Mouse (Mus musculus) retina, adult 2 months (tissue): Measurements from ENCODE around the gene Cast.

ENCODE experiments used
- DNase-seq: peaks from one replicate; pipeline ENCODE4 v3.0.0-alpha.2; 2012; ENCODE audit warnings: low read depth, low spot score

Gene Cast

DNA sequence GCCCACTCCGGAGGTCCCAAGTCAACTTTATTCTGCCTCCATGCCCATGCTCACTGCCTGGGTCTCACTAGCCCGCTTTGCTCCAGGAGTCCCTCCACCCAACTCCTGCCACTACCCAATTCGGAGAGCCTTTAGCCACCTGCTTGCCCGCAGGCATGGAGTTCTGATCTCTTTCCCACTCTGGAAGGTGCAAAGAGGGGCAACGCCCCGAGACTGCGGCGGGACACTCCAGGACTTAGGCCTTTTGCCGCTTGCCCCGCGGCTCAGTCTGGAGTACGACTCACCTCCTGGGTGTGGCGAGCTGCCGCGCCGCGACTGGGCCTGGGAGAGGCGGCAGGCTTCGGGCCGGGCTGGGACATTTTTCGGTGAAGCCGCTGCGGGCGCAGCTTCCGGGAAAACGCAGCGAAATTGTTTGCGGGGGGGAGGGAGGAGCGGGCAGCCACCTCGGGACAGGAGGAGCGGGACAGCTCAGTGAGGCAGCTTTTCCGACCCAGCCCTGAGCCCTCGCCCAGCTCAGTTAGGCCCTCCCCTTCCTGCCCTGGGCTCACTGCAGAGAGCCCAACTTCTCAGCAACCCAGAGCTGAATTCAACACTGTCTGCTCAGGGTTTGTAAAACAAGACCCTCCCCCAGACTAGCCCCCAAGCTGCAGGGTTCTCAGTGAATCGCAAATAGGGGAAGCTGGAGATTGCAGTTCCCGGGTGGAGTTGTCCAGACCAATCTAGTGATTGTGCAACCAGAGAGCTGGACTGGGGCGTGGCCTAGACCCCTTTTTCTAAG is at the start of gene Cast:
TSS of gene Cast (minus strand) at position 659 of the 778 bp plus-strand sequence.
- no peak for DNase-seq

DNA sequence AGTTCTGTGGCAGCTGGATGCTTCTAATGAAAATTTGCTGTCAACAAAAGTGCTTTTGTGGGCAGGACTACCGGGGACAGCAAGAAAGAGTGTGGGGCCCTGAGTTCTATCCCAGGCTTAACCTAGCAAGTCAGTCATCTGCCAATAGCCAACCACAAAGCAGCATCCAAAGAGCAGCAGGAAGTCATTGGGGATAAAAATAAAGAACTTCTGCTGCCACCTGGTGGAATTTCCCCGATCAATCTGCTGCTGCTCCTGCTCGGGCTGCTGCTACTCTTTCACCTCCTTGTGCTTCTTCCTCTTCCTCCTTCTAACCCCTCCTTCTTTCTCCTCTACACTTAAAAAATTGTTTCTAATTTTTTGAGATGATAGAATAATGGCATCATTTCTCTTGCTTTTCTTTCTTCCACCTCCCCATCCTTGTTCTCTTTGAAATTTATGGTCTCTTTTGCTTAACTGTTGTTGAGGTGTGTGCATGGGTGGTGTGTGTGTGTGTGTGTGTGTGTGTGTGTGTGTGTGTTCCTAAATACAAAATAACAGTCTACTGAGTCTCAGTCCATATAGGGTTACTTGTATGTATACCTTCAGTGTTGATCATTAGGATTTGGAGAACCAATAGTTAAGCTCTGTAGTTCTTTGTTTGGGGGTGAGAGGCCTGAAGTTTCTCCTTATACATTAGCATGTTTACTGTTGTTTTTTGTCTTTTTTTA is 45.9 kb upstream of the Cast start:
- peak; percentile 32 for DNase-seq

GRCm38 (mm10) chr13:74850823-74851222 is 42.2 kb upstream of the Cast start:
- DNase-seq, result no peak

DNA sequence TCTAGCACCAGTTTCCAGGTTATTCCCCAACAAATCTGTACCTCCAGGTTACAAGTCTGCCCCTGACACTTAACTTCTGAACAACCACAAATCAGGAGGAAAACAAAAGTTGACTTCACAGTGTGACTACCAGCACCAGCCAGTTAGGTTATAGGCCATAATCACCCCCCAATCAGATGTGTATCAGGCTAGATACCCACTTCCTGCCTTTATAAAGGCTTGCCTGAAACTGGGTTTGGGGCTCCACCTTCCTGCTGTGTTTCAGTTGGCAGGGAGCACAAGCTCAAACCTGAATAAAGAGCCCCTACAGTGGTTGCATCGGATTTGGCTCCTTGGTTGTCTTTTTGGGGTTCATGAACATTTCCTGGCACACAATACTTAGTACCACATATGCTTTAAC is 37.3 kb upstream of the Cast start:
- no peak for DNase-seq

DNA sequence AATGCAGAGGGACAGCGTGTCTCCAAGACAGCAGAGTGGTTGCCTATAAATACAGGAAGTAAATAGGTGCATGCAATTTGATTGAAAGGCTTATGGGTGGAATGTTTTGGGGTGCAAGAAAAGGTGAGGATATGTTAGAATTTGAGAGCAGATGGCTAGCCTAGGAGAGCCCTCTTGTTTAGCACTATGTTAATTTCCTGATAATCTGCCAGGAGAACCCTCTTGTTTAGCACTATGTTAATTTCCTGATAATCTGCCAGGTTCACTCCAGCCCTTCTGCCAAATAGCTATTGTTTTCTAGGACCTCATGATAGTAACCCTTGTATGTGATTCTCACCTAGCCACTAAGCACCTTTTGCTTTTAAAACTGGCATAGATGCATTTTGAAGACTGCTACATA is 25.9 kb upstream of the Cast start:
- no peak for DNase-seq

DNA sequence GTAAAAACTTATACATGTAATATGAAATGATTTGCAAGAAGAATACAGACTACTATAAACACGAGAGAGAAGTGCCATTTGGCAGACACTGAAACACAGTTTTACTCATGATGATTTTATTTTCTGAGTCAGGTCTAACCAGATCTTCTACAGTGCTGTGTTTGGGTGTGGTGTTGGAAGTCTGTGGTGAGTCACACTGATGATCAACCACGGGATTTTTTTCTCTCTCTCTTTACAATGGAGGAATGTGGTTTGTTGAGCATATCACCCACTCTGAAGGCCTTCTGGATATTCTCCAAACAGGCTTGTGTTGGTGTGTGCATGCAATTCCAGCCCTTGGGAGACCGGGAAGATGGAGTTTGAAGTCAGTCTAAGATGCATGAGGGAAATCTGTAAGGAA is 13.5 kb upstream of the Cast start:
- DNase-seq, result no peak

GRCm38 (mm10) chr13:74815753-74816152 is 7.1 kb upstream of the Cast start:
- DNase-seq, result no peak

DNA sequence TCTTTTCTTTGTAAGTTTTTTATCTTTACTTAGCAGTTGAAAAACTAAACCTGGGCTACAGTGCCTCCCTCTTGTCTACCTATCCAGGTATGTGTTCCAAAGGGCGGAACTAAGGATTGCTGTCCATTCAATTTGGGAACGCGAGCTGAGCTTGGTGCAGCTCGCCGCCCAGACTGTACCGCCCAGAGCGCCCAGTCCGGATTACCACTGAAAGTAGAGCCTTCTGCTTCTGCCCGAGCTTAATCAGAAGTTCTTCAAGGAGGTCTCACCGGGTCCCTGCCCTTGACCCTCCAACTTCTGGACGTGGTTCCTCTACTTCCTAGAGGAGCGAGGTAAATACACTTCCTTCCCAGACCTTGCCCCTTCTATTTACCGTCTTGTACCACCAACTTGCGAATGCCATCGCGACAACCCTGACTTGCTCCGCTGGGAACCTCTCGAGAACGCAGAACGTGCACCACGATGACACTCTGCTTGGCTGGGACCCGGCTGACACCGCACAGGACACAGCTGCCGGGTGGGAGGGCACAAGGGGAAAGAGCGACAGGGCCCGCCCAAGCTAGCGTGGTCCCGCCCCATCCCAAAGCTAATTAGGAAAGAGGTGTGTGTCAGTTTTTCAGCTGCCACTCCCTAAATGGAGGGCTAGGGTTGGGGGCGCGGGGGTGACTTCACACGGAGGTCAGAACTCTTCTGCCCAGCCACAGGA is 1.0 kb downstream of the Cast start:
- no peak for DNase-seq

DNA sequence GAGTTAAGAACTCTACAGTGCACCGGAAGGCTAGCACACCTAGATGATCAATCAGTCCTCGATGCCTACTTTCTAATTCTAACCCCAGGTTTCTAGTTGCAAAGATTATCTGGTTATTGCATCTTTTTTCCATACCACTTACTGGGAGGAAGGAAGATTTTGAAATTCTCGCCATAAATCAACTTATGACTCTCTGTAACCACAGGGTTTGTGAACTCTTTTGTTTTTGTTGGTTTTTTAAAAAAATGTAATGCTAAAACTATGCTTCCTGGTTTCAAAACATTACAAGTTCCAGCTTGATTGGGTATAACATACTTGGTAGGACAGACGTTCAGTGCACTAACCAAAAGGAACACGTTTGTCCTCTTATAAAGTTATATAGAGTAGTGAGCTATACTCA is 1.7 kb downstream of the Cast start:
- DNase-seq, result no peak

GRCm38 (mm10) chr13:74794435-74794834 is 14.2 kb downstream of the Cast start:
- no peak for DNase-seq

DNA sequence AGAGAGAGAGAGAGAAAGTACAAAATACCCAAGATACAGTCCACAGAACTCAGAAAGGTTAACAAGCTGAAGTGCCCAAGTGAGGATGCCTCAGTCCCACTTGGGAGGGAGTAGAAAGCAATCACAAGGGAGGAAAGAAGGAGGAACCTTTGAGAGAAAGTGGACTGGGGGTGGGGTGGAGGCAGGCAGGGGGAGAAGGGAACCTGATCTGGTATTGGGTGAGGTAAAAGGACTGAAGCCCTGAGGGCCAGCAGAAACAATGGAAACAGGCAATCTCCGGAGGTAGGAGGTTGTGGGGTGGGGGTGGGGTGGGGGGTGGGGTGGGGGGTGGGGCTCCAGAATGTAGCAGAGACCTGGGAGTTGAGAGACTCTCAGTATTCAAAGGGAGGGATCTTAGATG is 20.9 kb downstream of the Cast start:
- no peak for DNase-seq

GRCm38 (mm10) chr13:74772151-74772550 is 36.5 kb downstream of the Cast start:
- DNase-seq, result no peak

- DNase-seq, result peak; percentile 16
Measured at GRCm38 (mm10) chr13:74770480-74770879, 38.1 kb downstream of the Cast start.

GRCm38 (mm10) chr13:74769871-74770270 is 38.7 kb downstream of the Cast start:
- no peak for DNase-seq

GRCm38 (mm10) chr13:74767186-74767585 is 41.4 kb downstream of the Cast start:
- no peak for DNase-seq

GRCm38 (mm10) chr13:74762741-74763140 is 45.9 kb downstream of the Cast start:
- DNase-seq, result no peak

GRCm38 (mm10) chr13:74759152-74759551 is 49.5 kb downstream of the Cast start:
- DNase-seq, result no peak

GRCm38 (mm10) chr13:74743219-74743618 is 65.4 kb downstream of the Cast start:
- no peak for DNase-seq

- no peak for DNase-seq
Measured at GRCm38 (mm10) chr13:74736396-74736795, 72.2 kb downstream of the Cast start.

GRCm38 (mm10) chr13:74735834-74736233 is 72.8 kb downstream of the Cast start:
- no peak for DNase-seq

DNA sequence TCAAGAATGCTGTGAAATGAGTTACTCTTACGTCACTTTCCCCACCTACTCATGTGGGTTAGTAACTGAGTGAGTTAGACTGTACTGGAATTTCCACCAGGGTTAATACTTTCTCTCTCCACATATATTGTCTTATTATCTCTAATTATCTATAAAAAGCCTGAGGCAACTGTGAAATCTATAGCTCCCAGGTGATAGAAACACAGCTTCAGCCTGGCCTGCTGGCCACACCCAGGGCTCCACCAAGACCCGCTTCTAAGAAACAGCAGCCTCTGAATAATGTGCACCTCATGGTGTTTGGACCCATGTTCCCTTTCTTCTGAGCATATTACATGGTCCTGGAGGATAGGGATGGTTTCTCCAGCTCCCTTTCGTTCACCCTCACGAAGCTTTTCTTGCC is 74.9 kb downstream of the Cast start:
- DNase-seq, result no peak

DNA sequence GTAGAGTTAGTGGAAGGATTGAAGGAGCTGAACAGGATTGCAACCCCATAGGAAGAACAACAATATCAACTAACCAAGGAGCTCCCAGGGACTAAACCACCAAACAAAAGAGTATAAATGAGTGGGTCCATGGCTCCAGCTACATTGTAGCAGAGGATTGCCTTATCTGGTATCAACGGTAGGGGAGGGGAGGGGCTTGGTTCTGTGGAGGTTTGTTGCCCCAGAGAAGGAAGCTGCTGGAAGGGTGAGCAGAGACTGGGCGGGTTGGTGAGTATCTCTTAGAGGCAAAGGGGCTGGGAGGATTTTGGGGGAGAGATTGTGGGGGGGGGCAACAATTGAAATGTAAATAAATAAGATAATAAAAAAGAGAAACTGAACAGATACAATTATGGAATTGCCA is 89.6 kb downstream of the Cast start:
- no peak for DNase-seq

DNA sequence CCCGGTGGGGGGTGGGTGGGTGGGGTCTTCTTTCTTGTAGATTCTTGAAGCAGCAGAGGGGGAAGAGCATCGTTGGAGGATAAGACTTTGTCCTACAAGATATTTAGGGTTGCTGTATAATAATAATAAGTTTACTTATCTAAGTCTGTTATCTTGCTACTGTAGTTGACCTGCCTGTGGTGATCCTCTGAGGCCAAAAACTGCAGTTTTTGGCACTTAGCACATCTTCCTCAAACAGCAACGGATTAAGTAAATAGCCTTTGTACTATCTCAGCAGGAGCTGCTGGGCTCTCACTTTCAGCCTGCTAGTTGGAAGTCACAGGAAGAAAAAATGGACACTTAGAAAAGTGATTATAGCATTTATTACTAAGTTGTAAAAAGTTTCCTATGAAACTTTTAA is 112.4 kb downstream of the Cast start:
- no peak for DNase-seq
